Mouse (Mus musculus): Measurements from ENCODE around the gene Rasal1. TPM values are rescaled to one million over a fixed set of nuclear protein-coding genes. Genes with fewer than 3 reads are reported as not detected.

Gene Rasal1
- total RNA-seq (2012; rRNA removed), result 0.26 and 0.69 TPM in 2 replicates
- polyA plus RNA-seq (2012; ENCODE audit: insufficient read depth in 1 of 2, insufficient read length in 2 of 2, low read depth in 1 of 2, low replicate concordance in 2 of 2, missing spikeins in 1 of 2), result 1 to 10 TPM in 1 of 2 experiments, not detected in 1; 4.5 TPM

DNA sequence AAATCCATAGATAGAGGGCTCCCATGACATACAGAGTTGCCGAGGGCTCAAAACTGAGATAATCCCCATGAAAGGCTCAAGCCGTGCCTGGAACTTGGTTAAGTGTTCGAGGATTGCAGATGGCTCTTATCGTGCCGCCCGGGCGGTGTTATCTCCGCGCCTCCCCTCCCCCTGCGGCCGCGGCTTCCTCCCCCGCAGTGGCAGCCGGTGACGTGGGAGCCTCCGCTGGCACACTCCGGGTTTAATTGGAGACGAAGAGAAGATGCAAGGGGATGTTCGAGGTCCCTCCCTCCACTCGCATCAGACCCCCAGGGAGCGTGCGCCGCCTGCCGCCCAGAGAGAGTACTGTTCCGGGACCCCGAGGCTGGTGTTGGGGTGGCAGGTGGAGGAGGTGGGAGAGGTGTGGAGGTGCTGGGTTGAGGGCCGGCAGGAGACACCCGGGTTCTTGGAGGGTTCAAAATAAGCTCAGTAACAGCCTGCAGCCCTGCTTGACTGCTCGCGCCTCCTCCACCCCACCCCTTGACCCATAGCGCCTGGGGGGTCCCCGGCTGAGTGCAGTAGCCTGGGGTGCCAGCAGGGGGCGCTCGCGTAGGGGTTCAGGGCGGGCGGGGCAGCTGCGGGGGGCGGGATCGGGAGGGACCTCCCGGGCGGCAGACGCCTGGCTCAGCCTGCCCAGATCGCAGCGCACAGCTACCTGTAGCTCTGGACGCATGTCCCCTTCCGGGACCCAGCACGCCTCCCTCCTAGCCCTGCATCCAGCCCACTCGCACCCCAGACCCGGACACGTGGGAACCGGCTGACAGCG is at the start of gene Rasal1:
TSS of gene Rasal1 (plus strand) at position 244 of the 805 bp plus-strand sequence.
- H3K27ac ChIP-seq (ENCODE audit: control insufficient read depth, low read depth, low read length), result peak within 1 kb of the TSS; percentile 61
- H3K9ac ChIP-seq (ENCODE audit: control insufficient read depth, low read depth, low read length, poor library complexity, severe bottlenecking), result peak within 1 kb of the TSS; percentile 66
- no peaks in the 10 kb centered on the region for H3K9me3 ChIP-seq (replicated peaks; ENCODE audit: insufficient read depth, low read length)
- H3K36me3 ChIP-seq (ENCODE audit: control insufficient read depth in 1 of 2, insufficient read depth in 2 of 2, low read length in 2 of 2), result peaks cover 0 to 10% of the 10 kb centered on the region in 2 experiments; a peak in 2 of 4 replicates
- DNase-seq (ENCODE audit: low read depth, low spot score), result peak; percentile 93
- no peaks in the 10 kb centered on the region for H3K27me3 ChIP-seq (ENCODE audit: control insufficient read depth in 1 of 2, insufficient read depth in 2 of 2, low read length in 2 of 2)
- peak within 1 kb of the TSS; percentile 51 to 68; a peak in 3 of 4 replicates for H3K4me3 ChIP-seq (ENCODE audit: control insufficient read depth in 1 of 2, insufficient read depth in 1 of 2, low read depth in 2 of 2, low read length in 2 of 2)
- H3K79me2 ChIP-seq (ENCODE audit: control insufficient read depth, insufficient read depth, low read length, poor library complexity), result no peaks in the 10 kb centered on the region
- H3K4me1 ChIP-seq (ENCODE audit: control insufficient read depth in 1 of 2, insufficient read depth in 2 of 2, low read length in 2 of 2), result peaks cover 0 to 20% of the 10 kb centered on the region in 2 experiments; a peak in 3 of 4 replicates
- TF ChIP-seq MEF2A (IDR thresholded peaks at IDR 0.05; ENCODE audit: extremely low read depth, insufficient replicate concordance, low read depth, low read length, poor library complexity, severe bottlenecking) (peak; percentile 66; the same call in 1 of the 2 replicates), ETS1 (IDR thresholded peaks at IDR 0.05; ENCODE audit: low read depth, low read length) (peak; percentile 92), GATA1 (IDR thresholded peaks at IDR 0.05; ENCODE audit: low read depth, low read length) (peak; percentile 94), KAT2A (conservative IDR thresholded peaks at IDR 0.05; ENCODE audit: low read depth, low read length) (no peak), ZC3H11A (IDR thresholded peaks at IDR 0.05; ENCODE audit: low read depth, low read length) (0 out of 2 replicates have a peak, but pooled peaks have one; percentile 15), EP300 (IDR thresholded peaks at IDR 0.05; ENCODE audit: low read depth in 1 of 2, low read length in 2 of 2) (peak; percentile 84 to 95), GABPA (IDR thresholded peaks at IDR 0.05; ENCODE audit: low read depth, low read length) (no peak), BHLHE40 (IDR thresholded peaks at IDR 0.05; ENCODE audit: borderline replicate concordance, low read depth, low read length) (peak; percentile 74), MAZ (IDR thresholded peaks at IDR 0.05; ENCODE audit: low read depth, low read length) (peak; percentile 84; the same call in 1 of the 2 replicates), ELF1 (IDR thresholded peaks at IDR 0.05; ENCODE audit: low read depth, low read length) (peak; percentile 38; the same call in 1 of the 2 replicates), ZNF384 (IDR thresholded peaks at IDR 0.05; ENCODE audit: low read depth, low read length) (no peak), TBP (IDR thresholded peaks at IDR 0.05; ENCODE audit: low read depth, low read length) (no peak), NELFE (IDR thresholded peaks at IDR 0.05; ENCODE audit: low read depth, low read length) (no peak), USF1 (IDR thresholded peaks at IDR 0.05; ENCODE audit: low read depth, low read length) (no peak), SIN3A (IDR thresholded peaks at IDR 0.05; ENCODE audit: low read length) (peak; percentile 71; the same call in 1 of the 2 replicates), MXI1 (IDR thresholded peaks at IDR 0.05; ENCODE audit: low read depth, low read length) (peak; percentile 73; the same call in 1 of the 2 replicates), CHD1 (IDR thresholded peaks at IDR 0.05; ENCODE audit: low read depth, low read length) (no peak), MYC (IDR thresholded peaks at IDR 0.05; ENCODE audit: low read depth, low read length) (no peak), ZMIZ1 (IDR thresholded peaks at IDR 0.05; ENCODE audit: low read depth, low read length) (no peak), TCF12 (IDR thresholded peaks at IDR 0.05; ENCODE audit: low read depth, low read length) (peak; percentile 95), RCOR1 (IDR thresholded peaks at IDR 0.05; ENCODE audit: low read depth, low read length) (peak; percentile 98), POLR2AphosphoS5 (IDR thresholded peaks at IDR 0.05; ENCODE audit: borderline replicate concordance, low read depth, low read length) (no peak), NRF1 (IDR thresholded peaks at IDR 0.05; ENCODE audit: insufficient read depth, low read depth, low read length, poor library complexity, severe bottlenecking) (0 out of 2 replicates have a peak, but pooled peaks have one; percentile 19), RAD21 (IDR thresholded peaks at IDR 0.05; ENCODE audit: low read depth, low read length) (peak; percentile 10), MAFK (IDR thresholded peaks at IDR 0.05; ENCODE audit: borderline replicate concordance, low read depth, low read length) (peak; percentile 81; the same call in 1 of the 2 replicates), JUND (IDR thresholded peaks at IDR 0.05; ENCODE audit: low read depth, low read length) (no peak), CTCF (IDR thresholded peaks at IDR 0.05 in 2 of 3, conservative IDR thresholded peaks at IDR 0.05 in 1 of 3; ENCODE audit: control insufficient read depth in 1 of 3, insufficient read depth in 1 of 3, low read depth in 2 of 3, low read length in 3 of 3, poor library complexity in 1 of 3, severe bottlenecking in 1 of 3) (peak; percentile 52 to 97 (median 52); a peak in 5 of 6 replicates), USF2 (IDR thresholded peaks at IDR 0.05; ENCODE audit: borderline replicate concordance in 1 of 2, insufficient read depth in 1 of 2, low read depth in 1 of 2, low read length in 2 of 2) (no peak), CHD2 (IDR thresholded peaks at IDR 0.05; ENCODE audit: low read length) (peak; percentile 51), MAX (IDR thresholded peaks at IDR 0.05; ENCODE audit: low read length) (0 out of 2 replicates have a peak, but pooled peaks have one; percentile 3), HCFC1 (IDR thresholded peaks at IDR 0.05; ENCODE audit: low read depth, low read length) (0 out of 2 replicates have a peak, but pooled peaks have one; percentile 49), MYB (IDR thresholded peaks at IDR 0.05; ENCODE audit: low read depth, low read length) (no peak), UBTF (IDR thresholded peaks at IDR 0.05; ENCODE audit: borderline replicate concordance, insufficient read depth, low read depth, low read length) (no peak)

All from MEL (cell line).